Comparison of ENCODE assay signal across 12 mouse cellular contexts in genomic region chr17:47535812-47536236, GRCm38 (mm10). TPM values are rescaled to one million over a fixed set of nuclear protein-coding genes. Genes with fewer than 3 reads are reported as not detected.
DNase-seq lines count a peak whose midpoint lies in the region; ATAC-seq lines count a peak whose summit lies in the region.
"Had no signal": no experiment of that assay in that cellular context is flagged by ENCODE, and none has a peak within 500 bp of the region (broad histone marks: within the 10 kb centered on the region; RNA-seq: fewer than 3 reads in every experiment).

No protein-coding gene starts in this region.

- H3K9me3 ChIP-seq in limb, embryonic 11.5 days (ENCODE audit: control insufficient read depth, low read length), result no peaks in the 10 kb centered on the region
- H3K9me3 ChIP-seq in limb, embryonic 10.5 days (replicated peaks), result no peaks in the 10 kb centered on the region
- no peaks in the 10 kb centered on the region for H3K9me3 ChIP-seq in embryonic facial prominence, embryonic 11.5 days (replicated peaks; ENCODE audit: control insufficient read depth, low read length)
- no peaks in the 10 kb centered on the region for H3K9me3 ChIP-seq in neural tube, embryonic 15.5 days (replicated peaks)
- H3K9me3 ChIP-seq: heart, embryonic 15.5 days; neural tube, embryonic 12.5 days had no signal

- H3K27me3 ChIP-seq in limb, embryonic 11.5 days (ENCODE audit: control insufficient read depth, insufficient read depth, low read length), result no peaks in the 10 kb centered on the region
- H3K27me3 ChIP-seq in limb, embryonic 10.5 days (ENCODE audit: low read depth, poor library complexity, severe bottlenecking), result no peaks in the 10 kb centered on the region
- H3K27me3 ChIP-seq in embryonic facial prominence, embryonic 11.5 days (ENCODE audit: control insufficient read depth, insufficient read depth, low read length), result no peaks in the 10 kb centered on the region
- no peaks in the 10 kb centered on the region for H3K27me3 ChIP-seq in neural tube, embryonic 15.5 days (replicated peaks)
- H3K27me3 ChIP-seq: heart, embryonic 15.5 days; neural tube, embryonic 12.5 days had no signal

- intact Hi-C loops in left cerebral cortex, postnatal 10 days (cut with DNase I), result no loop called here

- 71% methylated on average over 9 of the region's 9 CpGs for WGBS in limb, embryonic 11.5 days
- 68% methylated on average over 9 of the region's 9 CpGs for WGBS in limb, embryonic 10.5 days
- WGBS in embryonic facial prominence, embryonic 11.5 days, result 66% methylated on average over 9 of the region's 9 CpGs
- 76% methylated on average over 9 of the region's 9 CpGs for WGBS in neural tube, embryonic 15.5 days

- H3K36me3 ChIP-seq in limb, embryonic 11.5 days (ENCODE audit: control insufficient read depth, insufficient read depth, low read length), result no peaks in the 10 kb centered on the region
- H3K36me3 ChIP-seq in limb, embryonic 10.5 days, result no peaks in the 10 kb centered on the region
- H3K36me3 ChIP-seq in embryonic facial prominence, embryonic 11.5 days (replicated peaks; ENCODE audit: control insufficient read depth, insufficient read depth, low read depth, low read length), result no peaks in the 10 kb centered on the region
- H3K36me3 ChIP-seq in neural tube, embryonic 15.5 days, result no peaks in the 10 kb centered on the region
- H3K36me3 ChIP-seq: heart, embryonic 15.5 days; neural tube, embryonic 12.5 days had no signal

- no peak overlapping the region for H3K4me3 ChIP-seq in limb, embryonic 11.5 days (ENCODE audit: low read depth, low read length)
- H3K4me3 ChIP-seq in limb, embryonic 10.5 days, result no peak overlapping the region
- no peak overlapping the region for H3K4me3 ChIP-seq in embryonic facial prominence, embryonic 11.5 days (ENCODE audit: low read depth, low read length)
- H3K4me3 ChIP-seq in neural tube, embryonic 15.5 days (replicated peaks), result no peak overlapping the region
- H3K4me3 ChIP-seq: heart, embryonic 15.5 days; neural tube, embryonic 12.5 days had no signal

- H3K4me2 ChIP-seq in limb, embryonic 11.5 days (ENCODE audit: low read depth, severe bottlenecking), result no peak overlapping the region
- no peak overlapping the region for H3K4me2 ChIP-seq in embryonic facial prominence, embryonic 11.5 days (ENCODE audit: low read depth, low read length)
- H3K4me2 ChIP-seq in neural tube, embryonic 15.5 days, result no peak overlapping the region
- H3K4me2 ChIP-seq: heart, embryonic 15.5 days; neural tube, embryonic 12.5 days had no signal

- ATAC-seq in limb, embryonic 11.5 days (ENCODE audit: insufficient number of reproducible peaks, low FRiP score, low TSS enrichment, low read depth), result peak; percentile 54; the same call in 1 of the 2 replicates
- ATAC-seq in embryonic facial prominence, embryonic 11.5 days (replicated peaks; ENCODE audit: insufficient number of reproducible peaks, low FRiP score, low TSS enrichment, low read depth), result peak; percentile 76; the same call in 1 of the 2 replicates
- ATAC-seq in megakaryocyte, adult 5-6 weeks (ENCODE audit: poor library complexity, severe bottlenecking), result peak; percentile 51
- no peak for ATAC-seq in frontal cortex, adult (ENCODE audit: low TSS enrichment)
- ATAC-seq in neural tube, embryonic 15.5 days (ENCODE audit: low FRiP score), result no peak

- no peak for DNase-seq in limb, embryonic 11.5 days (ENCODE audit: low spot score)
- DNase-seq in limb, embryonic 10.5 days (ENCODE audit: low spot score), result no peak
- DNase-seq in embryonic facial prominence, embryonic 11.5 days (ENCODE audit: low spot score), result no peak
- DNase-seq in thymus, postnatal 25 days, result peak; percentile 78
- no peak for DNase-seq in left cerebral cortex, postnatal 10 days (ENCODE audit: extremely low spot score in 1 of 2, low spot score in 2 of 2)
- DNase-seq: kidney, postnatal 4 days; lung, adult 2 months had no signal

- no peaks in the 10 kb centered on the region for H3K4me1 ChIP-seq in limb, embryonic 11.5 days (ENCODE audit: control insufficient read depth, insufficient read depth, low read length)
- H3K4me1 ChIP-seq in limb, embryonic 10.5 days, result peaks cover 7% of the 10 kb centered on the region; the same call in 1 of the 2 replicates
- H3K4me1 ChIP-seq in embryonic facial prominence, embryonic 11.5 days (ENCODE audit: control insufficient read depth, insufficient read depth, low read length), result no peaks in the 10 kb centered on the region; the same call in 1 of the 2 replicates
- 0 out of 2 replicates have a peak, but pooled peaks cover 2% of the 10 kb centered on the region for H3K4me1 ChIP-seq in neural tube, embryonic 15.5 days
- H3K4me1 ChIP-seq: neural tube, embryonic 12.5 days had no signal

- no peak overlapping the region for H3K9ac ChIP-seq in limb, embryonic 11.5 days (ENCODE audit: low read length)
- no peak overlapping the region; the same call in 1 of the 2 replicates for H3K9ac ChIP-seq in embryonic facial prominence, embryonic 11.5 days (replicated peaks; ENCODE audit: low read length)
- H3K9ac ChIP-seq in neural tube, embryonic 15.5 days (replicated peaks), result no peak overlapping the region
- H3K9ac ChIP-seq: heart, embryonic 15.5 days; neural tube, embryonic 12.5 days had no signal

- H3K27ac ChIP-seq in limb, embryonic 11.5 days (replicated peaks; ENCODE audit: low read depth, low read length), result no peak overlapping the region
- no peak overlapping the region for H3K27ac ChIP-seq in limb, embryonic 10.5 days
- H3K27ac ChIP-seq in embryonic facial prominence, embryonic 11.5 days (replicated peaks; ENCODE audit: low read depth, low read length), result no peak overlapping the region
- H3K27ac ChIP-seq in neural tube, embryonic 15.5 days (replicated peaks), result no peak overlapping the region
- H3K27ac ChIP-seq: heart, embryonic 15.5 days; neural tube, embryonic 12.5 days had no signal

RNA-seq across cellular contexts. Expression of gene Ccnd3, which starts 31.0 kb away (rescaled TPM):
- polyA plus RNA-seq in limb, embryonic 11.5 days (2014; fragmentation: Nextera tagmentation; extraction: Ambion mirVana), result 345 and 350 TPM in 2 replicates
- 405 and 413 TPM in 2 replicates for polyA plus RNA-seq in limb, embryonic 10.5 days (2016; fragmentation: Nextera tagmentation; extraction: Ambion mirVana)
- 291 and 294 TPM in 2 replicates for polyA plus RNA-seq in embryonic facial prominence, embryonic 11.5 days (2014; fragmentation: Nextera tagmentation; extraction: Ambion mirVana)
- 315 and 324 TPM in 2 replicates for total RNA-seq in megakaryocyte, adult 5-6 weeks (2015)
- 155 and 184 TPM in 2 replicates for total RNA-seq in megakaryocyte, adult 5-6 weeks (2017)
- 10 to 100 TPM; 24.5 to 26.7 TPM for total RNA-seq in left cerebral cortex, postnatal 10 days (2021)
- polyA plus RNA-seq in neural tube, embryonic 15.5 days (2015; fragmentation: Nextera tagmentation; extraction: Ambion mirVana), result 76.5 and 139 TPM in 2 replicates

RNA-seq across cellular contexts. Expression of gene Taf8, which starts 33.7 kb away (rescaled TPM):
- 30.4 and 33.7 TPM in 2 replicates for polyA plus RNA-seq in limb, embryonic 11.5 days (2014; fragmentation: Nextera tagmentation; extraction: Ambion mirVana)
- polyA plus RNA-seq in limb, embryonic 10.5 days (2016; fragmentation: Nextera tagmentation; extraction: Ambion mirVana), result 32.1 and 36.8 TPM in 2 replicates
- polyA plus RNA-seq in embryonic facial prominence, embryonic 11.5 days (2014; fragmentation: Nextera tagmentation; extraction: Ambion mirVana), result 27.6 and 29.4 TPM in 2 replicates
- 16.3 and 19.3 TPM in 2 replicates for total RNA-seq in megakaryocyte, adult 5-6 weeks (2015)
- total RNA-seq in megakaryocyte, adult 5-6 weeks (2017), result 44.0 and 57.5 TPM in 2 replicates
- total RNA-seq in left cerebral cortex, postnatal 10 days (2021), result 10 to 100 TPM; 13.8 to 14.3 TPM
- 19.5 and 21.5 TPM in 2 replicates for polyA plus RNA-seq in neural tube, embryonic 15.5 days (2015; fragmentation: Nextera tagmentation; extraction: Ambion mirVana)

Comparison
In these comparisons a context has a peak if more than half of its experiments do, and no peak if none do; other contexts are left out.
1. ATAC-seq: peak in limb, embryonic 11.5 days (single experiment), embryonic facial prominence, embryonic 11.5 days (single experiment) and megakaryocyte, adult 5-6 weeks (single experiment); none in frontal cortex, adult (single experiment) and neural tube, embryonic 15.5 days (single experiment).